Mouse (Mus musculus) bone marrow, adult 2 months (tissue): ENCODE results near the gene Nmb.

Experiments
- CTCF ChIP-seq: fragments of 200-500 bp; IDR thresholded peaks from 2 replicates; pipeline ENCODE4 v1.5.1; 2011; ENCODE audit warnings: low read length, control low read depth; ENCODE audit not compliant: control insufficient read depth, insufficient read depth
- POLR2A ChIP-seq: fragments of 200-500 bp; IDR thresholded peaks from 2 replicates; pipeline ENCODE4 v1.6.1; 2011; ENCODE audit warnings: low read depth, mild to moderate bottlenecking, control low read depth, low read length, borderline replicate concordance; ENCODE audit not compliant: control insufficient read depth

GRCm38 (mm10) chr7:80889841-80890241 is 15.0 kb downstream of the Nmb start:
- TF ChIP-seq CTCF = no peak
- no peak for TF ChIP-seq POLR2A
